Comparison of ENCODE assay signal across 12 mouse cellular contexts in the genomic region with DNA sequence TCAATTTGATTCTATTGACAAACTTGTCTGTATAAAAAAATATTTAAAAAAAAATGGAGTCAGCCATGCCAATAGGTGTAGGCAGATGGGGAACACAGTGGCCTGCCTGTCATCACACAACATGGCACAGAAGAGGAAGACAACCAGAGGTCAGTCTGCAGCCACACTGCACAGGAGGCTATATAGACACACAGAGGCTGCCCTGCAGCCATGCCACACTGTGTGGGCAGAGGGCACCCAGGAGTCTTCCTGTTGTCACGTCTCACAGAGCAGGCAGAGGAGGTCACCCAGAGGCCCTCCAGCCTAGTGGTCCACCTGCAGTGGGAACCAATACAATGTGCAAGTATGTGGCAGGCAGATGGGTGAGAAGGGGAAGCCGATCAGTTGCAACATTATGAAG.
"Had no signal": no experiment of that assay in that cellular context is flagged by ENCODE, and none has a peak within 500 bp of the region (broad histone marks: within the 10 kb centered on the region; RNA-seq: fewer than 3 reads in every experiment).

No protein-coding gene starts in this region.

- DNase-seq: retina, postnatal 1 day; right cerebral cortex, adult 18-20 months; right cerebral cortex, postnatal 14 days; right cerebral cortex, postnatal 25 days; right cerebral cortex, postnatal 4 days; spleen, adult 18-20 months; thymus, adult 18-20 months; thymus, adult 2 months; thymus, postnatal 14 days; thymus, postnatal 25 days; thymus, postnatal 36 days; thymus, postnatal 4 days had no signal
